Mouse (Mus musculus) cerebellum, adult 18-20 months (tissue): ENCODE data around the gene Ubc.

Experiments used
- DNase-seq, 2 experiments: peaks; one replicate each; pipeline ENCODE4 v3.0.0; 2021

The Ubc gene

GRCm38 (mm10) chr5:125341459-125342090 is 48.4 kb downstream of the Ubc start:
- no peak for DNase-seq

- DNase-seq = peak; percentile 53 to 70
These were observed 49.3 kb downstream of the Ubc start, which contains the start of gene Scarb1 for GRCm38 (mm10) chr5:125340547-125341262. Scarb1 (minus strand) TSS chr5:125341094.

GRCm38 (mm10) chr5:125339851-125340531 is 50.0 kb downstream of the Ubc start:
- DNase-seq = no peak

- no peak for DNase-seq
These were observed 50.8 kb downstream of the Ubc start for GRCm38 (mm10) chr5:125339108-125339751.

- no peak for DNase-seq
These were observed 52.5 kb downstream of the Ubc start for GRCm38 (mm10) chr5:125337526-125337925.

GRCm38 (mm10) chr5:125337012-125337411 is 53.0 kb downstream of the Ubc start:
- no peak for DNase-seq
